ENCODE assay signal across 15 mouse cellular contexts in genomic region chr10:89595514-89595913, GRCm38 (mm10). TPM values are rescaled to one million over a fixed set of nuclear protein-coding genes. Genes with fewer than 3 reads are reported as not detected.
"Had no signal": no experiment of that assay in that cellular context is flagged by ENCODE, and none has a peak within 500 bp of the region (broad histone marks: within the 10 kb centered on the region; RNA-seq: fewer than 3 reads in every experiment).

No protein-coding gene starts in this region.

- H3K9me3 ChIP-seq: kidney, embryonic 15.5 days; limb, embryonic 15.5 days; midbrain, embryonic 10.5 days; midbrain, embryonic 15.5 days; neural tube, embryonic 12.5 days had no signal

- H3K27me3 ChIP-seq: kidney, embryonic 15.5 days; limb, embryonic 15.5 days; midbrain, embryonic 15.5 days; neural tube, embryonic 12.5 days had no signal

- DNase-seq: kidney, adult 2 months; kidney, postnatal 14 days; lung, adult 18-20 months; retina, postnatal 1 day; right cerebral cortex, postnatal 4 days had no signal

- ATAC-seq: inflammation-experienced regulatory T-cells, adult 6 months; midbrain, embryonic 15.5 days had no signal

- H3K36me3 ChIP-seq: kidney, embryonic 15.5 days; limb, embryonic 15.5 days; midbrain, embryonic 10.5 days; midbrain, embryonic 15.5 days; neural tube, embryonic 12.5 days had no signal

- H3K4me1 ChIP-seq: kidney, embryonic 15.5 days; limb, embryonic 15.5 days; neural tube, embryonic 12.5 days had no signal

- H3K9ac ChIP-seq: kidney, embryonic 15.5 days; limb, embryonic 15.5 days; midbrain, embryonic 15.5 days; neural tube, embryonic 12.5 days had no signal

- H3K4me3 ChIP-seq: kidney, embryonic 15.5 days; left cerebral cortex, adult 2 months; limb, embryonic 15.5 days; midbrain, embryonic 10.5 days; midbrain, embryonic 15.5 days; neural tube, embryonic 12.5 days had no signal

- H3K27ac ChIP-seq: kidney, embryonic 15.5 days; left cerebral cortex, adult 2 months; limb, embryonic 15.5 days; midbrain, embryonic 10.5 days; midbrain, embryonic 15.5 days; neural tube, embryonic 12.5 days; stomach, postnatal 0 days had no signal

- H3K4me2 ChIP-seq: kidney, embryonic 15.5 days; limb, embryonic 15.5 days; midbrain, embryonic 15.5 days; neural tube, embryonic 12.5 days had no signal

RNA-seq across cellular contexts. Expression of gene Slc17a8, which starts 25.5 kb away (rescaled TPM):
- total RNA-seq: monocyte, adult 5-6 weeks had no signal
- polyA plus RNA-seq: limb, embryonic 11.5 days; stomach, postnatal 0 days had no signal
